Mouse (Mus musculus): Measurements from ENCODE around the gene Cnot1.

Gene Cnot1

GRCm38 (mm10) chr8:95696661-95697060 lies 110.6 kb downstream of the Cnot1 start:
- in situ Hi-C loops (cut with MboI, MseI), result loop anchor here (5.0 kb wide), 1 partner anchor 79 kb away; no protein-coding TSS in a partner anchor

- in situ Hi-C loops (cut with MboI, MseI), result loop anchor here (5.0 kb wide), 1 partner anchor 77 kb away; no protein-coding TSS in a partner anchor
These were observed 112.6 kb downstream of the Cnot1 start for GRCm38 (mm10) chr8:95694631-95695030.

GRCm38 (mm10) chr8:95690929-95691541 lies 116.2 kb downstream of the Cnot1 start:
- in situ Hi-C loops (cut with MboI, MseI), result no loop called here

- in situ Hi-C loops (cut with MboI, MseI), result loop anchor here (10.0 kb wide), 1 partner anchor 937 kb away; no protein-coding TSS in a partner anchor
These were observed 119.1 kb downstream of the Cnot1 start for GRCm38 (mm10) chr8:95688073-95688672.

- in situ Hi-C loops (cut with MboI, MseI), result no loop called here
These were observed 129.1 kb downstream of the Cnot1 start for GRCm38 (mm10) chr8:95678024-95678611.

GRCm38 (mm10) chr8:95677591-95678023 lies 129.7 kb downstream of the Cnot1 start:
- in situ Hi-C loops (cut with MboI, MseI), result no loop called here

- in situ Hi-C loops (cut with MboI, MseI), result no loop called here
These were observed 130.6 kb downstream of the Cnot1 start, which contains the start of gene Ndrg4 for GRCm38 (mm10) chr8:95676631-95677030. Gene Ndrg4 (plus strand): TSS chr8:95676980.

- in situ Hi-C loops (cut with MboI, MseI), result no loop called here
These were observed 134.5 kb downstream of the Cnot1 start for GRCm38 (mm10) chr8:95672811-95673210.

GRCm38 (mm10) chr8:95671861-95672260 lies 135.4 kb downstream of the Cnot1 start:
- in situ Hi-C loops (cut with MboI, MseI), result no loop called here

- in situ Hi-C loops (cut with MboI, MseI), result no loop called here
These were observed 137.3 kb downstream of the Cnot1 start for GRCm38 (mm10) chr8:95669967-95670366.
